Mouse (Mus musculus) CH12.LX (cell line): ENCODE data around the gene Tspear.

Experiments used
- HCFC1 ChIP-seq: IDR thresholded peaks from 2 replicates; pipeline ENCODE4 v1.6.1; 2012; ENCODE audit warnings: low read depth, mild to moderate bottlenecking, inconsistent platforms, low read length, improper control_type of control experiment
- POLR2AphosphoS2 ChIP-seq: IDR thresholded peaks from 2 replicates; pipeline ENCODE4 v1.6.1; 2011; ENCODE audit warnings: low read depth, low read length, improper control_type of control experiment
- ZKSCAN1 ChIP-seq: IDR thresholded peaks from 2 replicates; pipeline ENCODE4 v1.6.1; 2012; ENCODE audit warnings: low read depth, inconsistent platforms, low read length, improper control_type of control experiment, borderline replicate concordance

- no peak for TF ChIP-seq POLR2AphosphoS2
- no peak for TF ChIP-seq HCFC1
- TF ChIP-seq ZKSCAN1 = no peak
Observed at GRCm38 (mm10) chr10:77643160-77643559, 43.2 kb upstream of the Tspear start.
